Mouse (Mus musculus) neutrophil, adult 5-6 weeks (primary cell): Measurements from ENCODE around the gene Lcn4. TPM values are rescaled to one million over a fixed set of nuclear protein-coding genes. Genes with fewer than 3 reads are reported as not detected.

Source experiments
- ATAC-seq: fragments of 151-379, 151-347 bp; 2 replicates; pipeline ENCODE4 v1.8.0; 2017; ENCODE audit warnings: mild to moderate bottlenecking, moderate TSS enrichment; ENCODE audit not compliant: insufficient number of reproducible peaks, poor library complexity, low FRiP score, severe bottlenecking; ENCODE audit errors: extremely low read depth
- total RNA-seq: library from RNA; stranded (forward); fragments of 200-1000 nt; gene quantifications from 2 replicates; pipeline ENCODE4 v1.2.3, GENCODE M21; 2017

Lcn4 gene
- total RNA-seq, 1 experiment from 2014 or later: 1.7 TPM

GRCm38 (mm10) chr2:26636325-26636635 is 34.8 kb downstream of the Lcn4 start:
- ATAC-seq: no peak

DNA sequence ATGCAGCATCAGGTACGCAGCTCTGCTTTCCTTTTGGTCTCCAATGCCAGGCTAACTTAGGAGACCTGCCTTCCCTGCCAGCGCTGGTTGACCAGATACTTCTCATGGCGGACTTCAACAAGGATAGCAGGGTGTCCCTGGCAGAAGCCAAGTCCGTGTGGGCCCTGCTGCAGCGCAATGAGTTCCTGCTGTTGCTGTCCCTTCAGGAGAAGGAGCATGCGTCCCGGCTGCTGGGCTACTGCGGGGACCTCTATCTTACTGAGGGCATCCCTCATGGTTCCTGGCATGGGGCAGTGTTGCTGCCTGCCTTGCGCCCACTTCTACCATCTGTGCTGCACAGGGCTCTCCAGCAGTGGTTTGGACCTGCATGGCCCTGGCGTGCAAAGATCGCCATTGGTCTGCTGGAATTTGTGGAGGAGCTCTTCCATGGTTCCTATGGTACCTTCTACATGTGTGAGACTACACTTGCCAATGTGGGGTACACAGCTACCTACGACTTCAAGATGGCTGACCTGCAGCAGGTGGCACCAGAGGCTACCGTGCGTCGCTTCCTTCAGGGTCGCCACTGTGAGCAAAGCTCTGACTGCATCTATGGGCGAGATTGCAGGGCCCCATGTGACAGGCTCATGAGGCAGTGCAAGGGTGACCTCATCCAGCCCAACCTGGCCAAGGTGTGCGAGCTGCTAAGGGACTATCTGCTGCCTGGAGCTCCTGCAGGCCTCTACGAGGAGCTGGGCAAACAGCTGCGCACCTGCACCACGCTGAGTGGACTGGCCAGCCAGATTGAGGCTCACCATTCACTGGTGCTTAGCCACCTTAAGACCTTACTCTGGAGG is 35.4 kb downstream of the Lcn4 start:
- no peak for ATAC-seq

DNA sequence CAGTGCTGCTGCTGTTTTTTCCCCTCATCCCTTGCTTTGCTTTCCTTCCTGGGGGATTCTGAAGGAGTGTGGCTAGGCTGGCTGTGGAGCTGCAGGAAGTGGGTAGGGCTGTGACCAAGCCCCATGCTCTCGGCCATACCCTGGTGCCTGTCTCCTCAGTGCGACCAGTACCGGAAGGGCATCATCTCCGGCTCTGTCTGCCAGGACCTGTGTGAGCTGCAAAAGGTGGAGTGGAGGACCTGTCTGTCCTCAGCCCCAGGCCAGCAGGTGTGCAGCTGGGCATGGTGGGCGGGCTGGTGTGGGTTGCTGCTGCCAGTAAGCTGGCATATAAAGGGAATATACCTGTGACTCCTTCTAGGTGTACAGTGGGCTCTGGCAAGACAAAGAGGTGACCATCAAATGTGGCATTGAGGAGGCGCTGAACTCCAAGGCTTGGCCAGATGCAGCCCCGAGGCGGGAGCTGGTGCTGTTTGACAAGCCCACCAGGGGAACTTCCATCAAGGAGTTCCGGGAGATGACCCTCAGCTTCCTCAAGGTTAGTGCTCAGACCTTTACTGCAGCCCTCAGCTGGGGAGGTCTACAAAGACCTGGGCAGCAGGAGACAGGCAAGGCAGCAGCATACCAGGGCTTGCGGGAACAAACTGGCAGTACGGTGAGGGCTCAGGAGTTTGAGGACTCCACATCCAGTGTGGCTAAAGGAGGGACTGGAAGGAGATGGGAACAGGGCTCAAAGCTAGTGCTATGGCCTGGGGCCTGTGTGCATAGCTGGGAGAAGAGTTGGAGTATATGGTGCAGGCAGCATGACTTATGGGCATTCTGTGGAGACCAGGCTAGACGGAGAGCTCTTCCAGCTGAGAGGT is 36.2 kb downstream of the Lcn4 start:
- ATAC-seq: no peak

DNA sequence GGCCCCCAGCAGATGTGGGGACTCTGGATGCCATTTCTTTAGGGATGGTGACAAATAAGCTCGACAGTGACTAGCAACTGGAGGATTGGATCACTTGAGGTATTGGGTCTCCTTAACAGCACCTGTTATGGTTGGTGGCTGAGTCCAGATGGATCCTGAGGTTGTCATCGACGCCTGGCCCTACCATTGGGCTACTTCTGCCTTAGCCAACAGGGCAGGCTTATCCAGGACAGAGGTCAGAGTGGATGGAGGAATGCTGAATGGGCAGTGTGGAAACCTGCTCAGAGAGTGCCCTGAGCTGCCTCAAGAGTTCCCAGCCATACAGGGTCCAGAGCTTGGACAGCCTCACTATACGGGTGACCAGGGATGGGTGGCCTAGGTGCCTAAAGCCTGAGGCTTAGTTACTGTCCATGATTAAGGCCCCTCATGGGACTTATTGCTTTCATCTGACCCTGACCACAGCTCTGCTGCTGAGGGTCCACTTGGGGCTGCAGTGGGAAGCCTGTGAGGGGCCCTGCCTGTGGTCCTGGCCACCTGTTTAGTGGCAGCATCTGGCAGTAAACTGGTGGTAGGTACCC is 37.0 kb downstream of the Lcn4 start:
- no peak for ATAC-seq

GRCm38 (mm10) chr2:26632541-26633395 is 38.3 kb downstream of the Lcn4 start:
- no peak for ATAC-seq

DNA sequence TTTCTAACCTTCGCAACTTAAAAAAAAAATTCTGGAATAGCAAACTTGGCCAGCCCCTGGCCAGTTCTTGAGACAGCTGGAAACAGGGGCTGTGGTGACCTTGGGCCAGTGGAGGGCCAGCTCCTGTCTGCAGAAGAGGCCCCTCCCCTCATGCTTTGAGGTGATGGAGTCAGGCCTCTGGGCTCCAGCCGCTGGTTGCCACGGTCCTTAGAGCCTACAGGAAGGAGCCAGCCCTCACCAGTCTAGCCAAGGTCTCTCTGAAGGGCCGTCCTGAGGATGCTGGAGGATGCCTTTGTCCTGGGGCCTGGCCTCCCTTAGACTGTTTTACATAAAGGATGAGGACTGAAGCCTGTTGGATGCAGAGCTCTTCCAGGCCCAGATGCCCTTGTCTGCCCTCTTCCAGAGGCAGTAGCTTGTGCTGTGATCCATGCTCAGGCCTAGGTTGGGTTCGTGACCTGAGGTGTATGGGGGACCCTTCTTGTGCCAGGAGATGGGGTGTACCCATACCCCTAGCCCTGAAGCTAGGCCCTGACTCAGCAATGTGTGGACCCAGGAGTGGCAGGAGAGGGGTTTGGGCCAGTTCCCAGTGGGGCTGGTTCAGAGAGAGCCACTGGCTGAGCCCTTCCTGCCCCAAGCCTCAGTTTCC is 42.2 kb downstream of the Lcn4 start:
- ATAC-seq: no peak

GRCm38 (mm10) chr2:26627921-26628739 is 43.0 kb downstream of the Lcn4 start, which contains the start of gene Fam69b:
TSS of gene Fam69b (plus strand) at chr2:26628457.
- 0 out of 2 replicates have a peak, but pooled peaks have one; percentile 17 for ATAC-seq

DNA sequence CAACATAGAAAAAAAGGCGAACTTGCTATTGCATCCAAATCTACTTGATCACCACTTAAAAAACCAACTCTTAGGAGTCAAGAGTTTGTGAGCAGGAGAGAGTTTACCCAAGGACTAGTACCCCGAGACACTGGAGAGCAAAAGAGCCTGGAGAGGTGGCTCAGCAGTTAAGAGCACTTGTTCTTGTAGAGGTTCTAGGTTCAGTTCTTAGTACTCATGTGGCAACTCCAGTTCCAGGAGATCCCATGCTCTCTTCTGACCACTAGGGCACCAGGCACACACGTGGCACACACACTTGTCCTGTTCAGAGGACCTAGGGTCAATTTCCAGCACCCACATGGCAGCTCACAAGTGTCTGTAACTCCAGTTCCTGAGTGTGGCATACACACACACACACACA is 45.0 kb downstream of the Lcn4 start:
- ATAC-seq: no peak

DNA sequence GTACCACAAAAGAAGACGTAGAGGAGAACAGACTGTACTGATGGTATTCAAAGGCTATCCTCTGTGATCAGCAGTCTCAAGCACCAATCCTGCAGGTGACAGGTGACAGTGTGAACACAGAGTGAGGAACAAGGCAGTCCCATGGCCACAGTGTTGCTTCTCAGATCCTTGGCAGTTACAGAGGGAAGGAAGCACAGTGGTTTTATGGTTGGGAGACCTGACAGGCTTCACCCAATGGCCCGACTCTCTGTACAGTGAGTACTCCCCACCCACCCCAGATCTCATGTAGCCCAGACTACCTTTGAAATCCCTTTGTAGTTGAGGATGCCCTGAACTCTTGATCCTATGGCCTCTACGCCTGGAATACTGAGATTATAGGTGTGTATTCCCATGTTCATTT is 45.7 kb downstream of the Lcn4 start:
- no peak for ATAC-seq

GRCm38 (mm10) chr2:26622984-26623383 is 48.1 kb downstream of the Lcn4 start:
- ATAC-seq: 0 out of 2 replicates have a peak, but pooled peaks have one; percentile 36

- ATAC-seq: no peak
Observed at GRCm38 (mm10) chr2:26621246-26621645, 49.8 kb downstream of the Lcn4 start.

DNA sequence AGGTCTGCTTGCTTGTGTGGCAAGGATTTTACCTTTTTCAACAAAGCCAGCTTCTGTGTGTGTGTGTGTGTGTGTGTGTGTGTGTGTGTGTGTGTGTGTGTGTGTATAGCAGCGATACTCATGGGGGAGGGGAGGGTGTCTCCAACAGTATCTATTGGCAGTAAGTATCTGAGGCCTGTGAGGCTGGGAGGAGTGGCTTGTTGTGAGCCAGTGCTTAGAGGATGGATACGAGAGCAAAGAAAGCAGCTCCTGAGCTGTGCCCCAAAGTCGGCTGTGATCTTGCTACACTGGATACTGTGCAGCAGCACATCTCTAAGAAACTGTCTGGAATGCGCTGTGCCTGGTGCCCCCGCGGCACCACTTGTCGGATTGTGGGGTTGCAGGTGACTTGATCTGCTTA is 53.2 kb downstream of the Lcn4 start:
- no peak for ATAC-seq

Other genes starting within 250 kb of the Lcn4 start
- gene Sec16a, start 226.1 kb downstream of the Lcn4 start, total RNA-seq: 62.1 and 65.5 TPM in 2 replicates
- gene Notch1, start 154.6 kb downstream of the Lcn4 start, total RNA-seq: 46.5 and 48.8 TPM in 2 replicates
- gene Egfl7, start 91.3 kb downstream of the Lcn4 start, total RNA-seq: 0.58 TPM in 1 of 2 replicates, not detected in the other
- not detected in 2 replicates for gene Gm20532, start 84.6 kb downstream of the Lcn4 start, total RNA-seq
- 40.4 and 43.6 TPM in 2 replicates for gene Agpat2, start 66.9 kb downstream of the Lcn4 start, total RNA-seq
- gene Fam69b, start 42.8 kb downstream of the Lcn4 start, total RNA-seq: not detected in 2 replicates
- gene Abo, start 193.7 kb upstream of the Lcn4 start, total RNA-seq: not detected in 2 replicates
- 46.4 and 52.5 TPM in 2 replicates for gene Surf6, start 231.6 kb upstream of the Lcn4 start, total RNA-seq
- gene Med22, start 239.4 kb upstream of the Lcn4 start, total RNA-seq: 10.6 and 13.3 TPM in 2 replicates
- 711 and 793 TPM in 2 replicates for gene Rpl7a, start 239.5 kb upstream of the Lcn4 start, total RNA-seq
- 40.9 and 44.7 TPM in 2 replicates for gene Surf2, start 245.1 kb upstream of the Lcn4 start, total RNA-seq
- gene Surf1, start 245.2 kb upstream of the Lcn4 start, total RNA-seq: 74.5 and 91.8 TPM in 2 replicates